Mouse (Mus musculus): ENCODE measurements around the gene Efr3b. TPM values are rescaled to one million over a fixed set of nuclear protein-coding genes. Genes with fewer than 3 reads are reported as not detected.
"Not testable (repeated sequence)": the region's sequence is repeated elsewhere in the genome, so short reads cannot be mapped to it uniquely, and the experiment has no call there.

The Efr3b gene
- total and polyA plus RNA-seq, 2 experiments from 2014 or later = 32.8 to 111 TPM

GRCm38 (mm10) chr12:3956351-3956750, 82.4 kb downstream of the Efr3b start:
- Histone ChIP-seq H3K36me3 (ENCODE audit: insufficient read depth, low read length) (no peaks in the 10 kb centered on the region), H3K4me3 (ENCODE audit: low read depth, low read length) (no peak overlapping the region), H3K27me3 (ENCODE audit: insufficient read depth, low read length) (peaks cover 13% of the 10 kb centered on the region; the same call in 1 of the 2 replicates), H3K4me2 (ENCODE audit: low read depth, low read length, poor library complexity, severe bottlenecking) (no peak overlapping the region), H3K27ac (ENCODE audit: low read depth, low read length) (no peak overlapping the region), H3K4me1 (ENCODE audit: insufficient read depth, low read length) (0 out of 2 replicates have a peak, but pooled peaks cover 3% of the 10 kb centered on the region), H3K9me3 (ENCODE audit: low read length) (no peaks in the 10 kb centered on the region), H3K9ac (replicated peaks; ENCODE audit: low read length, poor library complexity, severe bottlenecking) (no peak overlapping the region)
- TF ChIP-seq CTCF (IDR thresholded peaks at IDR 0.05) = peak; percentile 69
- ATAC-seq (ENCODE audit: low FRiP score) (no peak), DNase-seq (ENCODE audit: low spot score) (peak; percentile 55)
- 13% methylated on average over 3 of the region's 3 CpGs for WGBS

GRCm38 (mm10) chr12:3955371-3955770, 83.3 kb downstream of the Efr3b start:
- DNase-seq (ENCODE audit: low spot score) = no peak
- Histone ChIP-seq H3K9me3 (ENCODE audit: low read length) (no peaks in the 10 kb centered on the region), H3K27ac (ENCODE audit: low read depth, low read length) (no peak overlapping the region), H3K4me1 (ENCODE audit: insufficient read depth, low read length) (0 out of 2 replicates have a peak, but pooled peaks cover under 1% of the 10 kb centered on the region), H3K27me3 (ENCODE audit: insufficient read depth, low read length) (peaks cover 13% of the 10 kb centered on the region; the same call in 1 of the 2 replicates), H3K9ac (replicated peaks; ENCODE audit: low read length, poor library complexity, severe bottlenecking) (no peak overlapping the region), H3K4me3 (ENCODE audit: low read depth, low read length) (no peak overlapping the region), H3K36me3 (ENCODE audit: insufficient read depth, low read length) (no peaks in the 10 kb centered on the region), H3K4me2 (ENCODE audit: low read depth, low read length, poor library complexity, severe bottlenecking) (no peak overlapping the region)
- no peak for TF ChIP-seq CTCF (IDR thresholded peaks at IDR 0.05)
- no peak for ATAC-seq (ENCODE audit: low FRiP score)
- WGBS = 30% methylated on average over 10 of the region's 10 CpGs

GRCm38 (mm10) chr12:3954651-3955050, 84.1 kb downstream of the Efr3b start, which contains the start of gene Pomc:
Gene Pomc, plus strand, starts transcription at chr12:3954951.
- Histone ChIP-seq H3K4me3 (ENCODE audit: low read depth, low read length) (no peak within 1 kb of the TSS), H3K27ac (ENCODE audit: low read depth, low read length) (no peak within 1 kb of the TSS), H3K4me1 (ENCODE audit: insufficient read depth, low read length) (no peaks in the 10 kb centered on the region), H3K27me3 (ENCODE audit: insufficient read depth, low read length) (peaks cover 13% of the 10 kb centered on the region; the same call in 1 of the 2 replicates), H3K36me3 (ENCODE audit: insufficient read depth, low read length) (no peaks in the 10 kb centered on the region), H3K9me3 (ENCODE audit: low read length) (no peaks in the 10 kb centered on the region), H3K9ac (replicated peaks; ENCODE audit: low read length, poor library complexity, severe bottlenecking) (no peak within 1 kb of the TSS), H3K4me2 (ENCODE audit: low read depth, low read length, poor library complexity, severe bottlenecking) (0 out of 2 replicates have a peak within 1 kb of the TSS, but pooled peaks have one; percentile 22)
- no peak for TF ChIP-seq CTCF (IDR thresholded peaks at IDR 0.05)
- ATAC-seq (ENCODE audit: low FRiP score) = 0 out of 2 replicates have a peak, but pooled peaks have one; percentile 42
- WGBS = 26% methylated on average over 22 of the region's 22 CpGs
- no peak for DNase-seq (ENCODE audit: low spot score)

- H3K27me3 ChIP-seq (ENCODE audit: insufficient read depth, low read length) = no peaks in the 10 kb centered on the region
- H3K4me1 ChIP-seq (ENCODE audit: insufficient read depth, low read length) = no peaks in the 10 kb centered on the region
- no peak overlapping the region for H3K4me3 ChIP-seq (ENCODE audit: low read depth, low read length)
- H3K9ac ChIP-seq (replicated peaks; ENCODE audit: low read length, poor library complexity, severe bottlenecking) = no peak overlapping the region
- WGBS = 73% methylated on average over 6 of the region's 6 CpGs
- H3K36me3 ChIP-seq (ENCODE audit: insufficient read depth, low read length) = no peaks in the 10 kb centered on the region
- no peak overlapping the region for H3K4me2 ChIP-seq (ENCODE audit: low read depth, low read length, poor library complexity, severe bottlenecking)
- no peak overlapping the region for H3K27ac ChIP-seq (ENCODE audit: low read depth, low read length)
- DNase-seq (ENCODE audit: low spot score) (peak; percentile 17), ATAC-seq (ENCODE audit: low FRiP score) (no peak)
- no peak for TF ChIP-seq CTCF (IDR thresholded peaks at IDR 0.05)
- no peaks in the 10 kb centered on the region for H3K9me3 ChIP-seq (ENCODE audit: low read length)
Observed at GRCm38 (mm10) chr12:3947503-3947902, 91.2 kb downstream of the Efr3b start.

- ATAC-seq (ENCODE audit: low FRiP score) (no peak), DNase-seq (ENCODE audit: low spot score) (no peak)
- Histone ChIP-seq H3K27ac (ENCODE audit: low read depth, low read length) (no peak overlapping the region), H3K27me3 (ENCODE audit: insufficient read depth, low read length) (no peaks in the 10 kb centered on the region), H3K4me1 (ENCODE audit: insufficient read depth, low read length) (no peaks in the 10 kb centered on the region), H3K36me3 (ENCODE audit: insufficient read depth, low read length) (no peaks in the 10 kb centered on the region), H3K4me2 (ENCODE audit: low read depth, low read length, poor library complexity, severe bottlenecking) (no peak overlapping the region), H3K9me3 (ENCODE audit: low read length) (no peaks in the 10 kb centered on the region), H3K9ac (replicated peaks; ENCODE audit: low read length, poor library complexity, severe bottlenecking) (no peak overlapping the region), H3K4me3 (ENCODE audit: low read depth, low read length) (no peak overlapping the region)
- TF ChIP-seq CTCF (IDR thresholded peaks at IDR 0.05) = no peak
- WGBS = 43% methylated on average over 4 of the region's 4 CpGs
Observed at GRCm38 (mm10) chr12:3944454-3945073, 94.2 kb downstream of the Efr3b start.

GRCm38 (mm10) chr12:3942026-3942425, 96.7 kb downstream of the Efr3b start:
- no peak overlapping the region for H3K4me3 ChIP-seq (ENCODE audit: low read depth, low read length)
- H3K4me2 ChIP-seq (ENCODE audit: low read depth, low read length, poor library complexity, severe bottlenecking) = no peak overlapping the region
- ATAC-seq (ENCODE audit: low FRiP score) (no peak), DNase-seq (ENCODE audit: low spot score) (no peak)
- H3K9me3 ChIP-seq (ENCODE audit: low read length) = no peaks in the 10 kb centered on the region
- 8% methylated on average over 11 of the region's 11 CpGs for WGBS
- no peaks in the 10 kb centered on the region for H3K4me1 ChIP-seq (ENCODE audit: insufficient read depth, low read length)
- no peak for TF ChIP-seq CTCF (IDR thresholded peaks at IDR 0.05)
- no peak overlapping the region for H3K27ac ChIP-seq (ENCODE audit: low read depth, low read length)
- no peaks in the 10 kb centered on the region for H3K36me3 ChIP-seq (ENCODE audit: insufficient read depth, low read length)
- 0 out of 2 replicates have a peak overlapping the region, but pooled peaks have one; percentile 13 for H3K9ac ChIP-seq (replicated peaks; ENCODE audit: low read length, poor library complexity, severe bottlenecking)
- no peaks in the 10 kb centered on the region for H3K27me3 ChIP-seq (ENCODE audit: insufficient read depth, low read length)

- 89% methylated on average over 28 of the region's 47 CpGs for WGBS
- H3K9ac ChIP-seq (replicated peaks; ENCODE audit: low read length, poor library complexity, severe bottlenecking); H3K36me3 ChIP-seq (ENCODE audit: insufficient read depth, low read length); ATAC-seq (ENCODE audit: low FRiP score); H3K4me3 ChIP-seq (ENCODE audit: low read depth, low read length); H3K27ac ChIP-seq (ENCODE audit: low read depth, low read length); H3K4me2 ChIP-seq (ENCODE audit: low read depth, low read length, poor library complexity, severe bottlenecking); H3K27me3 ChIP-seq (ENCODE audit: insufficient read depth, low read length); H3K4me1 ChIP-seq (ENCODE audit: insufficient read depth, low read length); H3K9me3 ChIP-seq (ENCODE audit: low read length): not testable (repeated sequence)
- DNase-seq (ENCODE audit: low spot score) = peak; percentile 25
Observed at GRCm38 (mm10) chr12:3930090-3930865, 108.4 kb downstream of the Efr3b start.
